Mouse (Mus musculus) urinary bladder, postnatal 14 days (tissue): ENCODE data around the gene Mgst2.

ENCODE experiments used
- DNase-seq: peaks from one replicate; pipeline ENCODE4 v3.0.0; 2021; ENCODE audit warnings: low spot score

The Mgst2 gene

GRCm38 (mm10) chr3:51701281-51701751, 41.2 kb downstream of the Mgst2 start:
- DNase-seq: peak; percentile 55

- DNase-seq: no peak
Observed at GRCm38 (mm10) chr3:51701950-51702349, 41.8 kb downstream of the Mgst2 start.

GRCm38 (mm10) chr3:51702701-51703286, 42.6 kb downstream of the Mgst2 start:
- no peak for DNase-seq

GRCm38 (mm10) chr3:51703478-51703877, 43.3 kb downstream of the Mgst2 start:
- DNase-seq: no peak

GRCm38 (mm10) chr3:51705220-51705619, 45.1 kb downstream of the Mgst2 start:
- no peak for DNase-seq

GRCm38 (mm10) chr3:51708375-51708745, 48.2 kb downstream of the Mgst2 start:
- no peak for DNase-seq

GRCm38 (mm10) chr3:51708746-51709411, 48.7 kb downstream of the Mgst2 start:
- peak; percentile 76 for DNase-seq

- DNase-seq: no peak
Observed at GRCm38 (mm10) chr3:51712382-51712781, 52.2 kb downstream of the Mgst2 start.

- DNase-seq: no peak
Observed at GRCm38 (mm10) chr3:51713233-51713632, 53.1 kb downstream of the Mgst2 start.

GRCm38 (mm10) chr3:51714469-51714868, 54.3 kb downstream of the Mgst2 start:
- no peak for DNase-seq

- DNase-seq: no peak
Observed at GRCm38 (mm10) chr3:51717455-51717854, 57.3 kb downstream of the Mgst2 start.

- DNase-seq: no peak
Observed at GRCm38 (mm10) chr3:51717909-51718308, 57.7 kb downstream of the Mgst2 start.

GRCm38 (mm10) chr3:51719373-51719772, 59.2 kb downstream of the Mgst2 start:
- DNase-seq: no peak

GRCm38 (mm10) chr3:51719982-51720381, 59.8 kb downstream of the Mgst2 start:
- DNase-seq: no peak

- no peak for DNase-seq
Observed at GRCm38 (mm10) chr3:51726257-51726656, 66.1 kb downstream of the Mgst2 start.

GRCm38 (mm10) chr3:51727487-51727886, 67.3 kb downstream of the Mgst2 start:
- no peak for DNase-seq

GRCm38 (mm10) chr3:51727968-51728367, 67.8 kb downstream of the Mgst2 start:
- DNase-seq: no peak

- no peak for DNase-seq
Observed at GRCm38 (mm10) chr3:51728456-51728855, 68.3 kb downstream of the Mgst2 start.

- no peak for DNase-seq
Observed at GRCm38 (mm10) chr3:51729109-51729918, 69.2 kb downstream of the Mgst2 start.

GRCm38 (mm10) chr3:51730662-51731061, 70.5 kb downstream of the Mgst2 start:
- DNase-seq: no peak

GRCm38 (mm10) chr3:51731949-51732636, 71.9 kb downstream of the Mgst2 start:
- DNase-seq: no peak
